Mouse (Mus musculus) liver, embryonic 14.5 days (tissue): ENCODE results near the gene Hivep3. TPM values are rescaled to one million over a fixed set of nuclear protein-coding genes. Genes with fewer than 3 reads are reported as not detected.

ENCODE experiments used
- ATAC-seq: fragments of 200-750 bp; cut with Nextera tagmentation; 2 replicates; pipeline ENCODE4 v1.8.0; 2017; ENCODE audit warnings: moderate number of reproducible peaks, mild to moderate bottlenecking, moderate library complexity; ENCODE audit not compliant: insufficient read depth
- DNase-seq, 3 experiments: peaks; one replicate each; pipeline ENCODE4 v3.0.0-alpha.2; 2012 to 2013; ENCODE audit warnings: low read depth in 3 of 3, low spot score in 3 of 3
- H3K27ac ChIP-seq: fragments of 300-500 bp; sonication (generic); 2 replicates; pipeline ENCODE4 v1.5.1; 2014; ENCODE audit warnings: moderate library complexity, mild to moderate bottlenecking, control low read depth, inconsistent platforms
- H3K27me3 ChIP-seq: fragments of 300-500 bp; sonication (generic); 2 replicates; pipeline ENCODE4 v1.6.1; 2014; ENCODE audit warnings: mild to moderate bottlenecking, low read length, moderate library complexity; ENCODE audit not compliant: control insufficient read depth, insufficient read depth
- H3K36me3 ChIP-seq: fragments of 300-500 bp; sonication (generic); replicated peaks from 2 replicates; pipeline ENCODE4 v1.6.1; 2014; ENCODE audit warnings: low read depth; ENCODE audit not compliant: control insufficient read depth, insufficient read depth
- H3K4me1 ChIP-seq, 2 experiments: fragments of 200-500 bp in 1 of 2; fragments of 300-500 bp in 1 of 2; sonication (generic) in 1 of 2; replicated peaks; 2 replicates each; pipeline ENCODE4 v1.6.1; 2012 to 2014; ENCODE audit warnings: antibody characterized with exemption in 1 of 2, inconsistent platforms in 1 of 2, low read length in 1 of 2; ENCODE audit not compliant: control insufficient read depth in 2 of 2, insufficient read depth in 2 of 2
- H3K4me2 ChIP-seq: fragments of 300-500 bp; sonication (generic); 2 replicates; pipeline ENCODE4 v1.6.1; 2014; ENCODE audit warnings: low read depth, mild to moderate bottlenecking, control low read depth, moderate library complexity
- H3K4me3 ChIP-seq, 2 experiments: fragments of 200-500 bp in 1 of 2; fragments of 300-500 bp in 1 of 2; sonication (generic) in 1 of 2; 2 replicates each; pipeline ENCODE4 v1.5.1; 2012 to 2014; ENCODE audit warnings: low read depth in 2 of 2, low read length in 2 of 2, mild to moderate bottlenecking in 2 of 2, control low read depth in 1 of 2, inconsistent platforms in 1 of 2, moderate library complexity in 1 of 2; ENCODE audit not compliant: insufficient read depth in 1 of 2
- H3K9ac ChIP-seq: fragments of 300-500 bp; sonication (generic); replicated peaks from 2 replicates; pipeline ENCODE4 v1.6.1; 2014; ENCODE audit warnings: mild to moderate bottlenecking, control low read depth, moderate library complexity
- H3K9me3 ChIP-seq: fragments of 300-500 bp; sonication (generic); 2 replicates; pipeline ENCODE4 v1.6.1; 2016; ENCODE audit warnings: low read length, mixed read lengths; ENCODE audit not compliant: control insufficient read depth
- CTCF ChIP-seq: IDR thresholded peaks from 2 replicates; pipeline ENCODE4 v1.5.1; 2016; ENCODE audit warnings: antibody characterized with exemption, low read depth, control low read depth
- EP300 ChIP-seq: IDR thresholded peaks from 2 replicates; pipeline ENCODE4 v1.6.1; 2016; ENCODE audit warnings: antibody characterized with exemption, low read depth
- WGBS: fragments of 180-500 bp; shearing (Covaris S2); extraction: QIAGEN DNeasy Blood & Tissue Kit; methylation state at CpG from one replicate; pipeline ENCODE4 v1.1.7; 2014; ENCODE audit not compliant: insufficient replicate concordance; 5-methylcytosine and 5-hydroxymethylcytosine counted together
- polyA plus RNA-seq, 2 experiments: library from polyadenylated mRNA; depleted of rRNA in 1 of 2; stranded (reverse) in 1 of 2; unstranded in 1 of 2; fragments of >200 nt; fragmentation: Nextera tagmentation in 1 of 2; extraction: Ambion mirVana in 1 of 2; gene quantifications; 2 replicates each; pipeline versions ENCODE4 v1.2.1 to v1.2.3; 2012 to 2014

Gene Hivep3
- polyA plus RNA-seq, 2 experiments, result 1.9 to 2.7 TPM

DNA sequence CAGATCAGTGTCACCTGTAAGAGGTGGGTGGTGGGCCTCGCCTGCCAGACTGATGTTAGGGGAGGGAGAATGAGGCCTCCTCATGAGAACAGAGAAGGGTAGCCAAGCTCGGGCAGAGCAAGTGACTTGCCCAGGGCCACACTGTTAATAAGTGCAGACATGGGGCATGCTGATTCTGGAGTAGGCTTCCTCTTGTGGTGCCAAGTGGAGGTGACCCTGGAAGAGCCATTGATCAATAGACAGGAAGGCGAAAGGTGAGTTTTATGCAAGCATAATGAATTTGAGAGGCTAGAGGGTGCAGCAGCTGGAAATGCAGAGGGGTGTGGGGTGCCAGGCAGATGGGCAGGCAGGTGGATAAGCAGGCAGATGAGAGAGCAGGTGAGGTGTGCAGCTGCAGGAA is 337.8 kb downstream of the Hivep3 start:
- Histone ChIP-seq H3K27me3 (no peaks in the 10 kb centered on the region), H3K4me3 (no peak overlapping the region), H3K9me3 (no peaks in the 10 kb centered on the region), H3K27ac (no peak overlapping the region), H3K36me3 (no peaks in the 10 kb centered on the region), H3K4me1 (no peaks in the 10 kb centered on the region), H3K4me2 (no peak overlapping the region), H3K9ac (no peak overlapping the region)
- WGBS, result 40% methylated on average over 3 of the region's 3 CpGs
- no peak for DNase-seq
- no peak for TF ChIP-seq CTCF
- no peak for TF ChIP-seq EP300
- ATAC-seq, result no peak

DNA sequence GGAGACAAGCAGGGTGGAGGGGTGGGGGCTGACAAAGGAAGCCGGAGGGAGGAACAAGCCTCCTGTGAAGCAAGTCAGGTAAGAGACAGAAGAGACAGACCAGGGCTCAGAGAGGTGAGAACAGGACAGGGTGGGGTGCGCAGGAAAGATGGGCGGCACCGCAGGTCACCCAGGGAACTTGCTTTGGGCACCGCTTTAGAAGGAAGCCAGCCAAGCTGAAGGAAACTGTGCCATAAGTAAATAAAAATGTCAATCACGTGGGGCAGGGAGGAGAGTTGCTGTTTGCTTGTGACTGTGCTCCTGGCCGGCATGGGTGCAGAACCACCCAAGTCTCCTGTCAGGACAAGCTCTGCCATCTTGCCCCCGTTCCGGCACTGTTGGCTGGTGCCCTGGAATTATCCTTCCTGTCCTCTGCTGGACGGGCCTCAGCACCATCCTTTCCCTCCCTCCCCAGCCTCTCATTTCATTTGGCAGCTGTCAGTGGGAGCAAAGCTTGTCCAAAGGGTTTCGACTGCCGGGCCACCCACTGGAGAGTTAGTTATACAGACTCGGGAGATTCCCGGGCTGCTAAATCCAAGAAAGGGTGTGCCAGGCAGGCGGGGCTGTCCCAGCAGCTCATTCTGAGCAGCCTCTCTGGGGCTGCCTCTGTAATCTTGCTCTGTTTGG is 338.4 kb downstream of the Hivep3 start:
- H3K9me3 ChIP-seq, result no peaks in the 10 kb centered on the region
- no peak overlapping the region for H3K4me2 ChIP-seq

DNA sequence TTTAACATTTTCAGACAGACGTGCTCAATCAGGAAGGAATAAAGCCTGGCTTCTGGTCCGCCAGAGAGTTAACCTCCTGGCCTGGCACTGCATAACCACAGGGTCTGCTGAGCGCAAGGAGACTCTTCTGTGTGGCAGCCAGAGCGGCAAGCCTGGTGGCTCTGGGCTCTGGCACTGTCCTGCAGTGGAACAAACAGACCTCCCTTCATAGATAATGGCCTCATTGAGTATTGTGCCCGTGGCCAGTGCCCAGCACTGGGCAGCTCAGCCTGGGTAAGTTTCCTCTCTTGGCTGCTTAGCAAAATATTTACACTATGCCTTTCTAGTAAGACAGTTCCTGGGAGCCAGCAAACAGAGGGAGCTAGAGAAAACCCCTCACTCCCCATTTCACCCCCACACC is 340.5 kb downstream of the Hivep3 start:
- H3K27ac ChIP-seq, result no peak overlapping the region
- 49% methylated on average over 5 of the region's 5 CpGs for whole genome bisulfite sequencing
- no peak for ATAC-seq

More for the DNA sequence above, 338.4 kb downstream of the Hivep3 start:
- no peaks in the 10 kb centered on the region for H3K4me1 ChIP-seq
- H3K9ac ChIP-seq, result no peak overlapping the region
- H3K36me3 ChIP-seq, result no peaks in the 10 kb centered on the region
- H3K4me3 ChIP-seq, result no peak overlapping the region
- no peak overlapping the region for H3K27ac ChIP-seq
- 59% methylated on average over 15 of the region's 15 CpGs for WGBS
- no peaks in the 10 kb centered on the region for H3K27me3 ChIP-seq
- DNase-seq (no peak), ATAC-seq (no peak)
- no peak for TF ChIP-seq CTCF
- no peak for TF ChIP-seq EP300

DNA sequence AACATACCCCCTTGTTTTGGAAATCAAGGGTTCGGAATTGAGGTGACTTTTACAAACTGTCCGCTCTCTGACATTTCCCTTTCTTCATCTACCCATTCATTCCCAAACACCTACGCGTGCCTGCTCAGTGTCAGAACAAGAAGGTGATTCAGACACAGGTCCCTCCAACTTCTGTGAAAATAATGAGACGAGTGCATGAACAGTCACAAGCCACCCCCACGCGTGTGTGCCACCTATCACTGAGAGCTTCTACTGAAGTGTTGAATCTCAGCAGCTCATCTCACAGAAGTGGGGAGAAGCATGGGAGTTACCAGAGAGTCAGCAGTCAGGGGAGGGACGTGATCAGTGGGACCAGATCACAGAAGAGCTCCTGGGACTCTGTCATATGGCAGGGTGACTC is 343.7 kb downstream of the Hivep3 start:
- DNase-seq, result no peak
- TF ChIP-seq CTCF (no peak), EP300 (no peak)
- WGBS, result 68% methylated on average over 8 of the region's 8 CpGs
- no peak overlapping the region for H3K4me3 ChIP-seq
- no peak for ATAC-seq
- no peak overlapping the region for H3K4me2 ChIP-seq
- no peaks in the 10 kb centered on the region for H3K36me3 ChIP-seq
- H3K9me3 ChIP-seq, result no peaks in the 10 kb centered on the region
- H3K9ac ChIP-seq, result no peak overlapping the region
- H3K27me3 ChIP-seq, result no peaks in the 10 kb centered on the region
- H3K27ac ChIP-seq, result no peak overlapping the region
- H3K4me1 ChIP-seq, result no peaks in the 10 kb centered on the region

More for the DNA sequence above, 340.5 kb downstream of the Hivep3 start:
- H3K4me2 ChIP-seq, result no peak overlapping the region
- H3K27me3 ChIP-seq, result no peaks in the 10 kb centered on the region
- H3K9ac ChIP-seq, result no peak overlapping the region
- no peaks in the 10 kb centered on the region for H3K4me1 ChIP-seq
- no peaks in the 10 kb centered on the region for H3K36me3 ChIP-seq
- TF ChIP-seq CTCF, result no peak
- DNase-seq, result no peak
- no peaks in the 10 kb centered on the region for H3K9me3 ChIP-seq
- no peak overlapping the region for H3K4me3 ChIP-seq

DNA sequence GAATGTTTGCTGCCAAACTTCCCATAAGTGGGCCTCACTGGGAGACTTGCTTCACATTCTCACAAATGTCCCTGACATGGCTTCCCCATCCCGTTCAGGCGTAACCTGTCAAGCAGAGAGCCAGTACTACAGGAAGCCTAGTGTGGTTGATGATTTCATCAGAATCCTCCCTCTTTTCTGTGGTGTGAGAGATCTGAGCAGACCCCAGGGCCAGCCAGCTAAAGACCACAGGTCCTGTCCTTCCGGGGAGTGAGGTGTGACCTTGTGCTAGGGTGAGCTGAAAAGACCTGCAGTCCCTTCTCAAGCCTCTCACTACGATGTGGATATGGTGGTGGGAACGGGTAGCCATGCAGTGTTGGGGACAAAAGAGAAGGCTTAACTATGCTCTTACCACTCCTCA is 348.9 kb downstream of the Hivep3 start:
- H3K4me3 ChIP-seq, result no peak overlapping the region
- no peak overlapping the region for H3K4me2 ChIP-seq
- H3K4me1 ChIP-seq, result no peaks in the 10 kb centered on the region
- DNase-seq, result no peak
- WGBS, result 46% methylated on average over 5 of the region's 5 CpGs
- H3K9ac ChIP-seq, result no peak overlapping the region
- H3K9me3 ChIP-seq, result no peaks in the 10 kb centered on the region
- TF ChIP-seq CTCF (no peak), EP300 (no peak)
- H3K27me3 ChIP-seq, result no peaks in the 10 kb centered on the region
- no peak for ATAC-seq
- H3K27ac ChIP-seq, result no peak overlapping the region
- H3K36me3 ChIP-seq, result no peaks in the 10 kb centered on the region
